Mouse (Mus musculus) MEL-GATA-1-ER (cell line): Measurements from ENCODE around the gene Slc25a45.
A peak's percentile ranks its signal among the peaks of the same experiment; 100 is the strongest.

Experiments
- DNase-seq: peaks from one replicate; pipeline ENCODE4 v3.0.0-alpha.2; 2012; ENCODE audit warnings: low read depth; ENCODE audit errors: extremely low read depth

The Slc25a45 gene

GRCm38 (mm10) chr19:5840086-5840889 is 37.3 kb upstream of the Slc25a45 start:
- DNase-seq: no peak

- no peak for DNase-seq
Observed at GRCm38 (mm10) chr19:5840890-5841388, 36.7 kb upstream of the Slc25a45 start.

DNA sequence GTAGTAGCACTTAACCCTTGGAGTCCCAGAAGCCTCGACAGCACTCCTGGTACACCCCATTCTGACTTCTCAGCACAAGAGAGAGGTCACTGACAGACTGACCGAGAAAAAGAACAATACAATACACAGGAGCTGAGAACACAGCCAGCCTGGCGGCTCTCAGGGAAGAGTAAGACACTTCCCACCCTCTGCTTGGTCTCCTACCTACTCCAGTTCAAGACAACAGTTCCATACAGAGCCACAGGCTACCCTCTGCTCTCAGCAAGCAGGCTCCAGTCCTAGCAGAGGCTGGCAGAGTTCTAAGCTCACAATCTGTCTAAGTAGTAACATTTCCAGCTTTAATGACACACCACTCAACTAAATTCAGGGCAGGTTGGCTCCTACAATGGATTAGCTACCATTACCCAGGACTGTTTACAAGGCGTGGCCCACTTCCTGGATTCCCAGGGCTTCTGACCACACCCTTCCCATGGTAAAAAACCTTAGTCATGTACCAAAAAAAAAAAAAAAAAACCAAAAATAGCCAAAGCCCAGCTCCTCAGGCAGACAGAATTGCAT is 36.1 kb upstream of the Slc25a45 start:
- DNase-seq: peak; percentile 55

GRCm38 (mm10) chr19:5841999-5842784 is 35.4 kb upstream of the Slc25a45 start:
- peak; percentile 36 for DNase-seq

DNA sequence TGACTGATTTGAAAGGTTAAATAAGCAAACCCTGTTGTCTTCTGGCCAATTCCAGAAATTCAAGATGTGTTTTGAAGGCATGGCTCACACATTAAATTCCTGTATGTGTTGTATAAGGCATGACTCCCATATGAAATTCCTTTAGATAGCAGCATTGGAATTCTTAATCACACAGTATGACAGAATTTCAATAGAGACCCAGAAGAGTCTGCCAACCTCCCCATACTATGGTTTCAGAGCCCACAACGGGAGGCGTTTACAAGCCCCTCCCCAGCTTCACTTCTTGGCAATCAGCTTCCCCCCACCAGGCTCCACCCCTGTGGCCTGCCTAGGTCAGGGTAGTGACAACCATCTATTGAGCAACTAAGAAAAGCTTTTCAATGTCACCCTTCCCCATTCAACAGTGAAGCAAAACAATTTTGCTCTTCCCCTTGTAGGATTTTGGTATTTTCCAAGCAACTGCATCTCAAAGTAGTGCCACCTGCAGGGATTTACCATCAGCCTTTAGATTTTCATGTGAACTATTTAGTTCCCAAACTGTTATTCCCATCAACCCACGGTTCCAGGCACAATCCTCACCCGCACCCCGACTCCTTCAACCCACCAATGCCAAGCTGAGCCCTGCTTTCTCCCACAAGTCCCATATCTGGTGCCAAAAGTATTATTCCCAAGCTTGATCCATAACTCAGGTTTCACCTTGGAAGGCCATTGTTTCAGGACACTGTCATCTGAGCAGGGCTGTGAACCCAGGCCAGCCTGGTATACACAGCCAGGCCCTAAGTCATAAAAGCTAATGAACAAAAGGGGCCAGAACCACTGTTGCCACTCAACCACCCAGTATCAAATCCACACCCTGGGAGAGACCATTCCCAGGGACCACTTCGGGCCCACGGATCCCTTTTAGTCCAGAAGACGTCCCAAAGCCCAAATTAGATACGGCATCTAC is 34.5 kb upstream of the Slc25a45 start:
- peak; percentile 48 for DNase-seq

- DNase-seq: peak; percentile 24
Observed at GRCm38 (mm10) chr19:5843781-5844691, 33.6 kb upstream of the Slc25a45 start.

- DNase-seq: peak; percentile 22
Observed at GRCm38 (mm10) chr19:5844831-5845318, 32.7 kb upstream of the Slc25a45 start.

DNA sequence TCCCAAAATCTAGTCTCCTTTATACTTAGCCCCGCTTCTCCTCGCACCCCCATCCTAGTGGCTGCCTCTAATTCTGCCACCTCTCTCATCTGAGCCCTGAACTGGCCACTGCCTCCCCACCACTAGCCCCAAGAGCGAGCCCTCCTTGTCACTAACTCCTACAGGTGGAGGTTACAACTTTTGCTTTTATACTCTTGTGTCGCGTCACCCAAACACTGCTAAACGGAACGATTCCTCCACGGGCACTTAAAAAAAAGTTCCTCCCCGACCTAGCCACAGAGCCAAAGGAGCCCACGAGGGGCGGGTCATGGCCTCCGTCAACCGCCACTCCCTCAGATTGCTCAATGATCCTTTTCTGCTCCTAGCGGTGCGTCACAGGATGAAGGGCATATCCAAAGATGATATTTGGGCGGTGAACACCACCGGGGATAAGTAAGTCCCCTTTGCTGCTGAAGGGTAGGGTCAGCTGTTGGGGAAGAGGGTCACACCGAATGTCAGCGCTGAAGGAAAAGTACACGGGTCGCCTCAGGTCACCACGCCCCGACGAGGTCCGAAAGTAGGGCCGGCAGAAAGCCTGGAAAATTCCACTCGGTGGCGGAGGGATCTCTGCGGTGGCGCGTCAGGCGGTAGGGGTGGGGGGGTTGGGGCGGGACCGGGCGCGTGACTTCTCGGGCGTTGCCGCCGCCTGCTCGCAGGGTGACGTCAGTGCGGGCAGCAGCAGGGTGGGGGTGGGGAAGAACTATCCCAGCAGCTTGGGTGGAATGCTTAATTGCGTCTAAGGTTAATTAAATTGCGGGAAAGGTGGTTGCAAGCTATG is 32.1 kb upstream of the Slc25a45 start:
- peak; percentile 72 for DNase-seq

GRCm38 (mm10) chr19:5846154-5846553 is 31.5 kb upstream of the Slc25a45 start:
- DNase-seq: no peak

DNA sequence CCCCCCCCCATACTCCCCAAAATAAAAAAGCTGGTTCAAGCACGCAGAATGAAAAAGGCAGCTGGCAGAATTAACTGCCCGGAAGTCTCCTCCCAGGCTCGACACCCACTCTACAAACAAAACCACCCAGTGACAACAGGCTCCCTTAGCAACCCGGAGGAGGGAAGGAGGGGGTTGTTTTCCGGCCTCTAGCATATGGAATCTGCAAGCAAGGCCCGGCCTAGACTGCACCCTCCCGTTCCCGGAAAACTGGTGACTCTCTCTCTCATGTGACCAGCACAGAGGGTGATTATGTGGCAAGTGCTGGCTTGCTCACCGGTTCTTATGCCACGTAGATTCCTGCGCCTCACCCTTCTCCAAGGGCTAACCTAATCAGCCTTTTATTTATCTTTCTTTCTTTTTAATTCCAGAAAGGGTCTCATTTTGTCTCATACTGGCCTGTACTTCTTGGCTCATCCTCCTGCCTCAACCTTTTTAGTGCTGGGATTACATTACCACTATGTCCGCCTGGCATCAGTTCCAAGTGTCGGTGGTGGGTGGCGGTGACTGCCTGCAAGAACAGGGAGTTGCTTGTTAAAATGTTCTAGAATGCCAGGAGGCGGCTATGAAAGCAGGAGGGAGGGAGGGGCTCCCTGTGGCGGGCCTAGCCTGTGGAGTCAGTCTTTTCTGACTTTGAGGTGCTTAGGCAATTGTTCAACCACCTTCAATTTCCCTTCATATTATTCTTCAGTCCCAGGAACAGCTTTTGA is 30.9 kb upstream of the Slc25a45 start:
- peak; percentile 89 for DNase-seq

DNA sequence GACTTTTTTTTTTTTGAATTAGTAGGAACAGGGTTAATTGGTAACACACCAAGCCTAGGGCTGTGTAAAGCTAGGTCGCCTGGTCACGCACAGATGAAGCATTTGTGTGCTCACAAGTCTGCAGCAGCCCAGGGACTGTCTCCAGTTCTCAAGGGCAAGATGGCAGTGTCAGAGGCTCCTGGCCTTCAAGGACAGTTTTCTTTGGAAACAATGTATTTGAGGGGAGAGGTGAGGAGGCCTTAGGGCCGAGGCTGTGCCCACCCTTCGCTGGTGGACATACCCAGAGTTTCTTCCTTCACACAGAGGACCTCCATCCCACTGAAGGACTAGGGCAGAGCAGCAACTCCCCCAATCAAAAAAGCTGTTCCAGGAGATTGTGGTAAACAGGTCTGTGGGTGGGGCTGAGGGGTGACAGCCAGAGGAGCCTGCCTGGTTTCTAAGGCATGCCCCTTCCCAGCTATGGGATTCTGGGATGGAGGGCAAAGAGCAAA is 30.3 kb upstream of the Slc25a45 start:
- DNase-seq: peak; percentile 37

DNA sequence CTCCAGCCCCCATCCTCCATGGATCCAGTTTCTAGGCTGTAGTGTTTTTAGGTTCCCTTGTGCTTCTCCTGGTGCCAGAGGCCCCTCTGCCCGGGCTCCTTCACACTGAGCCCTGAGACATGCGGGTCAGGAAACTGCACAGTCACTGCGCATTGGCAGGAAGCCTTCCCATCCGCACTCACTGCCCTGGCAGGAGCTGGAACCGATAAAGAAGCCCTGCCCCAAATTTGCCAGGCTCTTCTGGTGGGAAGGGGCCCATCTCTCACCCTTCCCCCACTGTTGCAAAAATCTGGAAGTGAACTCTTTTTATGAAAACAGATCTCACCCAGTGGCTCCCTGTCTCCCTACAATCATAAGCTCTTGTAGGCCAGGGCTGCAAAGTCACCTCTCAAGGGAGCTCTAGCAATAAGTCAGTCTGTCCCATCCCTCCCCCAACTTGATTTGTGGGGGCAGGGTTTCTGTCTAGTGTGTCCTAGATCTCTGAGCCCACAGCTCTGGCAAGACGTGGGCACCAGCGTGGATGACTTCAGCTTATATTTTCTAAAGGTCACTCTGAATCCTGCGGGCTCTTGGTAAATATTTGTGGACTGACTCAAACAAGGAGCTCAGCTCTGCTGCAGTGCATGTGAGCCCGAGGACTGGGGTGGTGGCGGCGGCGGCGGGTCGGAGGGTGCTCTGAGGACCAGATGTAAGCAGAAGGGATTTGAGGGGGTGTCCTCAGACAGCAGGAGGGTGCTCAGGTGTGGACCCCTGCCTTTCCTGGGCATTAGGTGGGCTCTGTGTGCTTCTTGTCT is 29.4 kb upstream of the Slc25a45 start:
- peak; percentile 78 for DNase-seq

DNA sequence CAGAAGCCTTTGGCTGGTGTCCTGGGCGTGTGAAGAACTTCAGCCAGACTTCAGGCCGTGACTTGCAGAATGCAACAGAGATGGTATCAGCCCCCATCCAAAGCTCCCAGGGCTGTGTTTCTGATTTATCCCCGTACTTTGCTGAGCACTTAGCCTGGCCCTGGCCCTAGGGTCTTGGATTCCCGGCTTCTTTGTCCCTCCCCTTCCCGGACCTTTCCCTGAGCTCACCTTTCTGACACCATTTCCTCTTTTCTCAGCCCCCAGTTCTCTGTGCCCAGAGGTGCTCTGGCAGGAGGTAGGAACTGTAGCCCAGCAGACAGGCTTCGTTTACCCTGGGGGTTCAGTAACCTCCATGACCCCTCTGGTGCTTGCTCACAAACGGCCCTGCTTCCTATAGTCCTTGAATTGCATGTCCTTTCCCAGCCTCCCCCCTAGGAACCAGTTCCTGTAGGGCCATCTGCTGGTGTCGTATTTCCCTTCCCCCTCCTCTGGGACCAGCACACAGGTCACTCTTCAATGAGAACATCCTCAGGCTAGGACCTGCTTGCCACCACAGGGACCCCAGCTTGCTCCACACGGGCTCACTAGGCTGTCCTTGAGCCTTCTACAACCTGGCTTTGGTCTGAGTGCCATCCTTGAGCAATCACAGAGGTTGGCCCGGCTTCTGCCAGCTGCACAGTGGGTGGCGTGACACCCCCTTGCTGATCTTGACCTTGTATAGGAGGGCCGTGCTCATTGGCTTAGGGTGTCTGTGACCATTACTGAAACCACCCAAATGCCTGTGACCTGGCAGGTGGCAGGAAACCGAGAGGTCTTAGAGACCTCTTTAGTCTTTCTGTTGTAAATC is 28.6 kb upstream of the Slc25a45 start:
- DNase-seq: peak; percentile 34

- DNase-seq: peak; percentile 73
Observed at GRCm38 (mm10) chr19:5849843-5850527, 27.6 kb upstream of the Slc25a45 start.

DNA sequence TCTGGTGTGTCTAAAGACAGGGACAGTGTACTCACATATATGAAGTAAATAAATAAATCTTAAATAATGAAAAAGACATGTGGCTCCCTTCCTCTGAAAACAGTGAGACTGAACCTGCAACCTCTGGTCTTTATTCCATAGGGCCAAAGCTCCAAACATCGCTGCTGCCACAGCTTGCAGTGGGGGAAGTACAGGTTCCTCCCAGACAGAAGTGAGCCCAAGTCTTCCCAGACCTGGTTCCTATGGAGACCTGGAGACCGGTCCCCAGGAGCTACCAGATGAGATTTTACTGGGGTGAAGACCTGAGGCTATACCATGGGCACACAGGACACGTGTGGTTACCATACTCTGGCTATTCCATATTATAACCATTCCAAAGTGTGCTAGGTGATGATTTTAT is 26.7 kb upstream of the Slc25a45 start:
- no peak for DNase-seq
